Mouse (Mus musculus) embryonic fibroblast, embryonic 13.5 days (primary cell): ENCODE results near the gene Cenpx. TPM values are rescaled to one million over a fixed set of nuclear protein-coding genes. Genes with fewer than 3 reads are reported as not detected.
"Not testable (repeated sequence)": the region's sequence is repeated elsewhere in the genome, so short reads cannot be mapped to it uniquely, and the experiment has no call there.

Experiments used
- H3K27ac ChIP-seq: 2 replicates; pipeline ENCODE4 v1.5.1; 2012; ENCODE audit warnings: low read length, control low read depth, inconsistent platforms; ENCODE audit not compliant: insufficient read depth
- H3K4me1 ChIP-seq: 2 replicates; pipeline ENCODE4 v1.6.1; 2011; ENCODE audit warnings: low read length; ENCODE audit not compliant: control insufficient read depth, insufficient read depth
- H3K4me3 ChIP-seq: 2 replicates; pipeline ENCODE4 v1.5.1; 2011; ENCODE audit warnings: mild to moderate bottlenecking, control low read depth, low read length; ENCODE audit not compliant: insufficient read depth
- CTCF ChIP-seq: IDR thresholded peaks from 2 replicates; pipeline ENCODE4 v1.5.1; 2011; ENCODE audit warnings: mild to moderate bottlenecking, control low read depth, low read length, moderate library complexity, borderline replicate concordance; ENCODE audit not compliant: insufficient read depth
- POLR2A ChIP-seq: IDR thresholded peaks from 2 replicates; pipeline ENCODE4 v1.6.1; 2011; ENCODE audit warnings: low read depth, mild to moderate bottlenecking, control low read depth, low read length, moderate library complexity
- polyA plus RNA-seq: library from polyadenylated mRNA; stranded (reverse); fragments of >200 nt; gene quantifications from 2 replicates; pipeline ENCODE4 v1.2.4, GENCODE M21; 2011; ENCODE audit warnings: low read depth; ENCODE audit not compliant: missing spikeins, insufficient read length

Cenpx gene
- polyA plus RNA-seq, 1 experiment, result 44.1 TPM

DNA sequence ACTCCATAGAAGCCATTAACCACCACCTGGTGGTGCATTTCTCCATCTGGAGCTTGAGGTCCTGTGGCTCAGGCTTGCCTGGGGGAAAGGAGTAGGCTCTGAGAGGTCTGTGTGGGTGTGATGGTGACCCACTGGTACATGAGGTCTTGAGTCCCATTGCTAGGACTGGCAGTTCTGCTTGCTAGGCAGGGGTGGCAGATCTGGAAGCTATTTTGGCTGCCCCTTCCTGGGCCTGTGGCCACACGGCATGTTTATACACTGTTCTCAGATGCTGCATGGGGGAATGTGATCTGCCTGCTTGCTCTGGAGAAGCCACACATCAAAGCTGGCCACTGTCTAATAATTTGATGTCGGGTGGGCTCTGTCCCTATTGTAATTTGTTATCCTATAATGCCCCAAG lies 29.5 kb downstream of the Cenpx start:
- H3K4me1 ChIP-seq, result no peaks in the 10 kb centered on the region
- TF ChIP-seq CTCF (no peak), POLR2A (no peak)
- no peak overlapping the region for H3K4me3 ChIP-seq
- no peak overlapping the region for H3K27ac ChIP-seq

DNA sequence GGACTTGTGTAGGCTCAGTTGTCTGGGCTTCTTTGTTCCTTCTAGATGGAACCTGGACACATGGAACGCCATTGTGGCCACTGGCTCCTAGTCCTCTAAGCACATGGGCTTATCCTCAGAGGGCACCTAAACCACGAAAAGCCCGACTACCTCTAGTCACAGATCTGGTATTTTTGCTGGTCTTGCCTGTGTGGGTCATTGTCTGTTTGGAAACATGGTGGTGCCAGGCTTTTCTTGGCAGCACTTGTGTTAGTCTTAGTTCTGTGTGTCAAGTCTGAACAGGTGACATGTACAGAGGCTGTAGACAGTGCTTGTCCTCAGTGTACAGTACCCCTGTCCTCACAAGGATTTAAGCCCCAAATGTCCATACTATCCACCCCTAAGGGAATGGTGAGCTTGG lies 30.0 kb downstream of the Cenpx start:
- H3K4me3 ChIP-seq, result no peak overlapping the region
- TF ChIP-seq POLR2A, result no peak
- TF ChIP-seq CTCF, result no peak
- no peak overlapping the region for H3K27ac ChIP-seq
- no peaks in the 10 kb centered on the region for H3K4me1 ChIP-seq

- H3K27ac ChIP-seq, result no peak overlapping the region
- TF ChIP-seq CTCF (no peak), POLR2A (no peak)
- H3K4me1 ChIP-seq, result no peaks in the 10 kb centered on the region
- no peak overlapping the region for H3K4me3 ChIP-seq
Observed at GRCm38 (mm10) chr11:120682683-120683082, 30.9 kb downstream of the Cenpx start.

GRCm38 (mm10) chr11:120679909-120680308 lies 33.6 kb downstream of the Cenpx start:
- no peak overlapping the region for H3K4me3 ChIP-seq
- no peak overlapping the region for H3K27ac ChIP-seq
- no peaks in the 10 kb centered on the region for H3K4me1 ChIP-seq
- TF ChIP-seq CTCF (peak; percentile 31; the same call in 1 of the 2 replicates), POLR2A (no peak)

DNA sequence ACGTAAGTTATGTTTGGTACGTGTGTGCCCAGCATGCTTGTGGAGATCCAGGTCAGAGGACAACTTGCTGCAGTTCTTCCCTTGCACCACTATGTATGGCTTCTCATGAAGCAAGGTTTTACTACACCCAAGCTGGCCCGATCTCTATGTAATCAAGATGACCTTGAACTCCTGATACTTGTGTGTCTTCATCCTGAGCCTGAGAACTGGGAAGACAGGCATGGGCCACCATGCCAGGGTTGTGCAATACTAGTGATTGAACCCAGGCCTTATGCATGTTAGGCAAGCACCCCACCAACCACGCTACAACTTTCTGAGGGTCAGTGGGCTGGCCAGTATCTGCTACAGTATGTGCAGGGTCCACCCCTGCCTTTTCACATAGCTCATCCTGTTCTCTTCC lies 36.6 kb downstream of the Cenpx start:
- H3K4me1 ChIP-seq, result no peaks in the 10 kb centered on the region
- no peak overlapping the region for H3K27ac ChIP-seq
- no peak overlapping the region for H3K4me3 ChIP-seq
- TF ChIP-seq POLR2A, result no peak
- no peak for TF ChIP-seq CTCF

DNA sequence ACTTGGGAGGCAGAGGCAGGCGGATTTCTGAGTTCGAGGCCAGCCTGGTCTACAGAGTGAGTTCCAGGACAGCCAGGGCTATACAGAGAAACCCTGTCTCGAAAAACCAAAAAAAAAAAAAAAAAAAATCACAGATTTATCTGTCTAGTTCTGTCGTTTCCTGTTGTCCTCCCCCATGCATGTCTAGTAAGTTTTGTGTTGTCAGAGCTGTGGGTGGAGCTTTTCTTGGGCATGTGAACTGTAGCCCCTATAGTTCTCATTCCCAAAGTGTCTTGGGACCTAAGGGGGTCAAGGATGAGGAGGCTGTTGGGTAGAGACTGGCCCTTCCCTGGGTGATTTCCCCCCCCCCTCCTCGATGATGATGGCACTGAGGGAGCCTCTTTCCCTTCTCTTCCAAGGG lies 37.7 kb downstream of the Cenpx start:
- H3K4me3 ChIP-seq, H3K4me1 ChIP-seq, H3K27ac ChIP-seq: not testable (repeated sequence)

GRCm38 (mm10) chr11:120673594-120674122 lies 39.9 kb downstream of the Cenpx start:
- H3K4me1 ChIP-seq, result no peaks in the 10 kb centered on the region
- H3K4me3 ChIP-seq, result peak overlapping the region; percentile 64
- H3K27ac ChIP-seq, result peak overlapping the region; percentile 21
- TF ChIP-seq POLR2A, result no peak; the same call in 1 of the 2 replicates

DNA sequence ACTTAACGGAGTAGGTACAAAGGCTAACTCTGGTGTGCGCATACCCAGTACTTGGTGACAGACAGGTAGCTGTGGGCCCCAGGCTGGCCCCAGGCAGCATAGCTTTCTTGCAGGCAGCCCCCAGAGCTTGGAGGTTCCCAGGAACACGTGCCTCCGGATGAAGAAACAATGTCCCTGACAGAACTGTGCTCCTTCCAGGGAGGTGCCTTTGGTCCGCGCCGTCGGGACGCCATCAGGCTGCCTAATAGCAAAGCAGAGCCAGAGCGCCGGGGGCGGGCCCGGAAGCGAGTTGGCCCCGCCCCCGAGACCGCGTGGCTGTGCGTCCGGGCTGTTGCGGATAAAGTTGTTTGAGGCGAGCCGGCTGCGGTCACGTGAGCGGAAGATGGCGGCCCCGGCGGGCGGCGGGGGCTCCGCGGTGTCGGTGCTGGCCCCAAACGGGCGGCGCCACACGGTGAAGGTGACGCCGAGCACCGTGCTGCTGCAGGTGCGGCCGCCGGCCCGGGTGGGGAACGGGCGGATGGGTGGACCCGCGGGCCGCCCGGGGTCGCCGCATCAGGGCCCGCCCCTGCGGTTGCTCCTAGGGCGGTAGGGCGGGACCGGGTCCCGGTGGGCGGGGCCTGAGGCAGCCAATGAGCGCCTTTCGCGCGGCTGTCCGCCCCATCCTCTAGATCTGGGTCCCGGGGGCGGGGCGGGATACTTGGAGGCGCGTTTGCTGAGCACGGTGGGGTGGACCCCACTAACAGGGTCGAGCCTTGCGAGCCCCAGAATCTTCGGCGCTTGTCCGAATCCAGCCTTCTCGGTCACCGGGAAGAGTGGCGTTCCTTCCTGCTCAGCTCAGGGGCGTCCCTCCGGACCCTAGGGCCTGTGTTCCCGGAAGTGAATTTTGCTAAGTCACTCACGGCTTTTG lies 40.6 kb downstream of the Cenpx start, which contains the start of gene Aspscr1:
TSS of gene Aspscr1 (plus strand) at position 287 of the 907 bp plus-strand sequence.
- peak within 1 kb of the TSS; percentile 64 for H3K4me3 ChIP-seq
- TF ChIP-seq POLR2A, result peak; percentile 77
- TF ChIP-seq CTCF, result no peak
- H3K27ac ChIP-seq, result peak within 1 kb of the TSS; percentile 46
- H3K4me1 ChIP-seq, result no peaks in the 10 kb centered on the region

DNA sequence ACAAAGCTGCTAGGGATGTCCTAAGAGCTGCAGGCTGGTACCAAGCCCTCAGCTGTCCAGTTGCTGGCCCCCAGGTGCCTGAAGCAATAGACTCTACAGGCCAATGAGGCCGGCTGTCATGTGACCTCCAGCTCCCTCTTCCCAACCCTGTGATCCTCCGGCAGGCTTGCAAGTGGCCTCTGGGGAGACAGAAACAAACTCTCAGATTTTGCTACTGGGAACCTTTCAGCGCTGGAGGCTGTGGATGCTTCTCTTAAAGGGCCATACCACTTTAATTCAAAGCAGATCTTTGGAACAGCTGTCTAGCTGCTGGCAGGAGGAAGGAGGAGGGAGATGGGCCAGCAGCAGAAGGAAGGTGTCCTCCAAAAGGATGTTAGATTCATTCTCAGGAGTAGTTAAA lies 46.9 kb downstream of the Cenpx start:
- TF ChIP-seq CTCF (no peak), POLR2A (no peak)
- Histone ChIP-seq H3K27ac (no peak overlapping the region), H3K4me3 (no peak overlapping the region)

GRCm38 (mm10) chr11:120665406-120665805 lies 48.1 kb downstream of the Cenpx start:
- no peak overlapping the region for H3K27ac ChIP-seq
- H3K4me1 ChIP-seq, result no peaks in the 10 kb centered on the region
- TF ChIP-seq CTCF (no peak), POLR2A (no peak)
- no peak overlapping the region for H3K4me3 ChIP-seq

More for the DNA sequence above, 46.9 kb downstream of the Cenpx start:
- H3K4me1 ChIP-seq, result no peaks in the 10 kb centered on the region

GRCm38 (mm10) chr11:120663714-120664113 lies 49.8 kb downstream of the Cenpx start:
- TF ChIP-seq CTCF (no peak), POLR2A (no peak)
- Histone ChIP-seq H3K27ac (no peak overlapping the region), H3K4me1 (no peaks in the 10 kb centered on the region), H3K4me3 (no peak overlapping the region)
